Mouse (Mus musculus): Measurements from ENCODE around the gene Slc9a7. TPM values are rescaled to one million over a fixed set of nuclear protein-coding genes. Genes with fewer than 3 reads are reported as not detected.
A peak's percentile ranks its signal among the peaks of the same experiment; 100 is the strongest.

Gene Slc9a7
- polyA plus RNA-seq, 1 experiment from 2014 or later = 0.56 TPM

GRCm38 (mm10) chrX:20125481-20125880 lies 166.1 kb downstream of the Slc9a7 start:
- H3K4me3 ChIP-seq (ENCODE audit: low read depth, low read length) = no peak overlapping the region
- H3K9ac ChIP-seq (replicated peaks; ENCODE audit: low read depth, low read length) = no peak overlapping the region
- no peak for ATAC-seq (ENCODE audit: insufficient number of reproducible peaks, insufficient read depth, low FRiP score, low read depth)
- no peaks in the 10 kb centered on the region for H3K4me1 ChIP-seq (ENCODE audit: control insufficient read depth, insufficient read depth, low read length)
- H3K9me3 ChIP-seq (ENCODE audit: control insufficient read depth, low read depth, low read length) = no peaks in the 10 kb centered on the region
- 72% methylated on average over 2 of the region's 2 CpGs for WGBS
- H3K27ac ChIP-seq (ENCODE audit: low read length) = no peak overlapping the region
- H3K4me2 ChIP-seq (replicated peaks; ENCODE audit: low read depth, low read length) = no peak overlapping the region
- no peaks in the 10 kb centered on the region for H3K27me3 ChIP-seq (ENCODE audit: control insufficient read depth, insufficient read depth, low read length)
- H3K36me3 ChIP-seq (ENCODE audit: control insufficient read depth, insufficient read depth, low read length) = no peaks in the 10 kb centered on the region

GRCm38 (mm10) chrX:20117717-20118116 lies 173.9 kb downstream of the Slc9a7 start:
- H3K36me3 ChIP-seq (ENCODE audit: control insufficient read depth, insufficient read depth, low read length) = no peaks in the 10 kb centered on the region
- no peak overlapping the region for H3K4me2 ChIP-seq (replicated peaks; ENCODE audit: low read depth, low read length)
- H3K27me3 ChIP-seq (ENCODE audit: control insufficient read depth, insufficient read depth, low read length) = no peaks in the 10 kb centered on the region
- no peaks in the 10 kb centered on the region for H3K9me3 ChIP-seq (ENCODE audit: control insufficient read depth, low read depth, low read length)
- H3K9ac ChIP-seq (replicated peaks; ENCODE audit: low read depth, low read length) = no peak overlapping the region
- no peak overlapping the region for H3K27ac ChIP-seq (ENCODE audit: low read length)
- H3K4me1 ChIP-seq (ENCODE audit: control insufficient read depth, insufficient read depth, low read length) = no peaks in the 10 kb centered on the region
- ATAC-seq (ENCODE audit: insufficient number of reproducible peaks, insufficient read depth, low FRiP score, low read depth) = no peak
- 81% methylated on average over 2 of the region's 2 CpGs for WGBS
- H3K4me3 ChIP-seq (ENCODE audit: low read depth, low read length) = no peak overlapping the region

- WGBS = 50% methylated on average over 4 of the region's 4 CpGs
- ATAC-seq (ENCODE audit: insufficient number of reproducible peaks, insufficient read depth, low FRiP score, low read depth) = no peak
Measured at GRCm38 (mm10) chrX:20070196-20070595, 221.4 kb downstream of the Slc9a7 start.

DNA sequence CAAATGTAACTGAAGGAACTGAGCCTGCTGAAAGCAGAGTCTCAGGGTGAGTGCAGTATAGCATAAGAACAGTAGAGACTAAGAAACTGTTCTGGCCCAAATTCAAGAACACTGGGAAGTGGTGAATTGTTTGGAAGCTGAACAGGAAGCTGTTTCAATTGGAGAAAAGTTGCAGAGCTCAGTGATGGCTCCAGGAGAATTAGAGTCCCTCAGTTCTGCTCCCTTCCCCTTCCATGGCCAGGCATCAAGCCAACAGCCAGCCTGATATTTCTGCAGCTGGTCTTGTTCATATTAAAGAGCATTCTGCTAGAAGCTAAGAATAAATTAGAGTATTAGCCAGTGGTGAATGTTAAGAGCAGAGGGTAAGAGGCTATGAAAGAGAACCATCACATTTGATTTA lies 225.0 kb downstream of the Slc9a7 start:
- H3K4me3 ChIP-seq (ENCODE audit: low read depth, low read length) = no peak overlapping the region
- H3K27me3 ChIP-seq (ENCODE audit: control insufficient read depth, insufficient read depth, low read length) = no peaks in the 10 kb centered on the region
- ATAC-seq (ENCODE audit: insufficient number of reproducible peaks, insufficient read depth, low FRiP score, low read depth) = no peak
- no peaks in the 10 kb centered on the region for H3K36me3 ChIP-seq (ENCODE audit: control insufficient read depth, insufficient read depth, low read length)
- H3K4me2 ChIP-seq (replicated peaks; ENCODE audit: low read depth, low read length) = no peak overlapping the region
- H3K9ac ChIP-seq (replicated peaks; ENCODE audit: low read depth, low read length) = no peak overlapping the region
- no peaks in the 10 kb centered on the region for H3K9me3 ChIP-seq (ENCODE audit: control insufficient read depth, low read depth, low read length)
- no peak overlapping the region for H3K27ac ChIP-seq (ENCODE audit: low read length)
- H3K4me1 ChIP-seq (ENCODE audit: control insufficient read depth, insufficient read depth, low read length) = no peaks in the 10 kb centered on the region

More at GRCm38 (mm10) chrX:20070196-20070595, 221.4 kb downstream of the Slc9a7 start:
- Histone ChIP-seq H3K4me2 (replicated peaks; ENCODE audit: low read depth, low read length) (no peak overlapping the region), H3K36me3 (ENCODE audit: control insufficient read depth, insufficient read depth, low read length) (no peaks in the 10 kb centered on the region), H3K4me3 (ENCODE audit: low read depth, low read length) (no peak overlapping the region), H3K4me1 (ENCODE audit: control insufficient read depth, insufficient read depth, low read length) (no peaks in the 10 kb centered on the region), H3K9me3 (ENCODE audit: control insufficient read depth, low read depth, low read length) (no peaks in the 10 kb centered on the region), H3K27ac (ENCODE audit: low read length) (no peak overlapping the region), H3K27me3 (ENCODE audit: control insufficient read depth, insufficient read depth, low read length) (no peaks in the 10 kb centered on the region), H3K9ac (replicated peaks; ENCODE audit: low read depth, low read length) (no peak overlapping the region)

- Histone ChIP-seq H3K9ac (replicated peaks; ENCODE audit: low read depth, low read length) (no peak overlapping the region), H3K9me3 (ENCODE audit: control insufficient read depth, low read depth, low read length) (no peaks in the 10 kb centered on the region), H3K4me3 (ENCODE audit: low read depth, low read length) (no peak overlapping the region), H3K27ac (ENCODE audit: low read length) (no peak overlapping the region), H3K4me2 (replicated peaks; ENCODE audit: low read depth, low read length) (no peak overlapping the region), H3K36me3 (ENCODE audit: control insufficient read depth, insufficient read depth, low read length) (no peaks in the 10 kb centered on the region), H3K4me1 (ENCODE audit: control insufficient read depth, insufficient read depth, low read length) (no peaks in the 10 kb centered on the region), H3K27me3 (ENCODE audit: control insufficient read depth, insufficient read depth, low read length) (no peaks in the 10 kb centered on the region)
- ATAC-seq (ENCODE audit: insufficient number of reproducible peaks, insufficient read depth, low FRiP score, low read depth) = no peak
- 55% methylated on average over 3 of the region's 3 CpGs for WGBS
Measured at GRCm38 (mm10) chrX:20061764-20062480, 229.7 kb downstream of the Slc9a7 start.

- H3K9me3 ChIP-seq (ENCODE audit: control insufficient read depth, low read depth, low read length) = no peaks in the 10 kb centered on the region
- no peak for ATAC-seq (ENCODE audit: insufficient number of reproducible peaks, insufficient read depth, low FRiP score, low read depth)
- peak overlapping the region; percentile 66 for H3K4me2 ChIP-seq (replicated peaks; ENCODE audit: low read depth, low read length)
- no peaks in the 10 kb centered on the region for H3K4me1 ChIP-seq (ENCODE audit: control insufficient read depth, insufficient read depth, low read length)
- H3K9ac ChIP-seq (replicated peaks; ENCODE audit: low read depth, low read length) = no peak overlapping the region
- H3K27me3 ChIP-seq (ENCODE audit: control insufficient read depth, insufficient read depth, low read length) = no peaks in the 10 kb centered on the region
- no peak overlapping the region for H3K27ac ChIP-seq (ENCODE audit: low read length)
- WGBS = 10% methylated on average over 47 of the region's 47 CpGs
- H3K36me3 ChIP-seq (ENCODE audit: control insufficient read depth, insufficient read depth, low read length) = no peaks in the 10 kb centered on the region
- H3K4me3 ChIP-seq (ENCODE audit: low read depth, low read length) = peak overlapping the region; percentile 33
Measured at GRCm38 (mm10) chrX:20060769-20061315, 230.8 kb downstream of the Slc9a7 start.

- no peak overlapping the region for H3K27ac ChIP-seq (ENCODE audit: low read length)
- peak overlapping the region; percentile 33 for H3K4me3 ChIP-seq (ENCODE audit: low read depth, low read length)
- no peak overlapping the region for H3K9ac ChIP-seq (replicated peaks; ENCODE audit: low read depth, low read length)
- no peaks in the 10 kb centered on the region for H3K9me3 ChIP-seq (ENCODE audit: control insufficient read depth, low read depth, low read length)
- H3K4me1 ChIP-seq (ENCODE audit: control insufficient read depth, insufficient read depth, low read length) = no peaks in the 10 kb centered on the region
- no peaks in the 10 kb centered on the region for H3K36me3 ChIP-seq (ENCODE audit: control insufficient read depth, insufficient read depth, low read length)
- H3K27me3 ChIP-seq (ENCODE audit: control insufficient read depth, insufficient read depth, low read length) = no peaks in the 10 kb centered on the region
- 22% methylated on average over 65 of the region's 65 CpGs for WGBS
- ATAC-seq (ENCODE audit: insufficient number of reproducible peaks, insufficient read depth, low FRiP score, low read depth) = peak; percentile 23; the same call in 1 of the 2 replicates
- peak overlapping the region; percentile 66 for H3K4me2 ChIP-seq (replicated peaks; ENCODE audit: low read depth, low read length)
Measured at GRCm38 (mm10) chrX:20060096-20060768, 231.4 kb downstream of the Slc9a7 start.

DNA sequence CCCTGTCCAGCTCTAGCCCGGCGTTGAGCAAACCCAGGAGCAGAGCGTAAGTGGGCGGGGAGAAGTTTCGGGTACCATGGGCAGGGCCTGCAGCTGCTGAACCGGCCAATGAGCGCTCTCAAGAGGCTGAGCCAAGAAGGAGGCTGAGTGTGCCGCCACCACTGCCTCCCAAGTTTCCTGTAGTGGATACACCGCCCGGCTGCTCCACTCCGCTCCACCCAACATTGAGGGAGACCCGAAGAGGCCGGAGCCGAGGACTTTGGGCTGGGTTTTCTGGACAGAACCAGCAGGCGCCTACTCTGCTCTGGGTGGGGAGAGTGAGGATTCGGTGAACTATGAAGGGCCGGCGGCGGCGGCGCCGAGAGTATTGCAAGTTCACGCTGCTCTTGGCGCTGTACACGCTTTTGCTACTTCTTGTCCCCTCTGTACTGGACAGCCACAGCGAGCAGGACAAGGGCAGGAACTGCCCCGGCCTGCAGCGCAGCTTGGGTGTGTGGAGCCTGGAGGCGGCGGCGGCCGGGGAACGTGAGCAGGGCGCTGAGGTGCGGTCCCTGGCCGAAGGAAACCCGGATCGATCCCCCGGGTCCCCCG lies 232.1 kb downstream of the Slc9a7 start, which contains the start of gene Chst7:
TSS of gene Chst7 (plus strand) at position 180 of the 591 bp plus-strand sequence.
- WGBS = 19% methylated on average over 40 of the region's 40 CpGs
- no peaks in the 10 kb centered on the region for H3K36me3 ChIP-seq (ENCODE audit: control insufficient read depth, insufficient read depth, low read length)
- H3K27ac ChIP-seq (ENCODE audit: low read length) = no peak within 1 kb of the TSS
- H3K4me2 ChIP-seq (replicated peaks; ENCODE audit: low read depth, low read length) = peak within 1 kb of the TSS; percentile 66
- no peaks in the 10 kb centered on the region for H3K27me3 ChIP-seq (ENCODE audit: control insufficient read depth, insufficient read depth, low read length)
- ATAC-seq (ENCODE audit: insufficient number of reproducible peaks, insufficient read depth, low FRiP score, low read depth) = peak; percentile 93
- H3K4me1 ChIP-seq (ENCODE audit: control insufficient read depth, insufficient read depth, low read length) = no peaks in the 10 kb centered on the region
- no peak within 1 kb of the TSS for H3K9ac ChIP-seq (replicated peaks; ENCODE audit: low read depth, low read length)
- H3K4me3 ChIP-seq (ENCODE audit: low read depth, low read length) = peak within 1 kb of the TSS; percentile 33
- no peaks in the 10 kb centered on the region for H3K9me3 ChIP-seq (ENCODE audit: control insufficient read depth, low read depth, low read length)

All from stomach, embryonic 14.5 days (tissue).